Mouse (Mus musculus): ENCODE measurements around the gene 4930524J08Rik.

Gene 4930524J08Rik

GRCm38 (mm10) chr5:99978699-99979442, at the start of gene 4930524J08Rik, which contains the start of gene Hnrnpd:
Gene 4930524J08Rik, plus strand, starts transcription at chr5:99979061.
Gene Hnrnpd, minus strand, starts transcription at chr5:99978938.
- peak; percentile 94 to 95 for DNase-seq (ENCODE audit: low spot score in 2 of 2)

- DNase-seq (ENCODE audit: low spot score in 2 of 2) = no peak
Observed at GRCm38 (mm10) chr5:99931910-99932309, 47.0 kb upstream of the 4930524J08Rik start.

- DNase-seq (ENCODE audit: low spot score in 2 of 2) = no peak
Observed at GRCm38 (mm10) chr5:99939440-99939839, 39.4 kb upstream of the 4930524J08Rik start.

GRCm38 (mm10) chr5:99941273-99941672, 37.6 kb upstream of the 4930524J08Rik start:
- no peak for DNase-seq (ENCODE audit: low spot score in 2 of 2)

- no peak for DNase-seq (ENCODE audit: low spot score in 2 of 2)
Observed at GRCm38 (mm10) chr5:99941776-99942502, 36.9 kb upstream of the 4930524J08Rik start.

GRCm38 (mm10) chr5:99952513-99952912, 26.3 kb upstream of the 4930524J08Rik start:
- no peak for DNase-seq (ENCODE audit: low spot score in 2 of 2)

- DNase-seq (ENCODE audit: low spot score in 2 of 2) = no peak
Observed at GRCm38 (mm10) chr5:99953883-99954282, 25.0 kb upstream of the 4930524J08Rik start.

GRCm38 (mm10) chr5:99958666-99959065, 20.2 kb upstream of the 4930524J08Rik start:
- DNase-seq (ENCODE audit: low spot score in 2 of 2) = no peak

- DNase-seq (ENCODE audit: low spot score in 2 of 2) = no peak
Observed at GRCm38 (mm10) chr5:99959236-99959936, 19.5 kb upstream of the 4930524J08Rik start.

- no peak for DNase-seq (ENCODE audit: low spot score in 2 of 2)
Observed at GRCm38 (mm10) chr5:99959960-99960359, 18.9 kb upstream of the 4930524J08Rik start.

GRCm38 (mm10) chr5:99973941-99974340, 4.9 kb upstream of the 4930524J08Rik start:
- no peak for DNase-seq (ENCODE audit: low spot score in 2 of 2)

GRCm38 (mm10) chr5:99975061-99975460, 3.8 kb upstream of the 4930524J08Rik start:
- no peak for DNase-seq (ENCODE audit: low spot score in 2 of 2)

GRCm38 (mm10) chr5:99975776-99976175, 3.1 kb upstream of the 4930524J08Rik start:
- DNase-seq (ENCODE audit: low spot score in 2 of 2) = no peak

GRCm38 (mm10) chr5:99976334-99976955, 2.4 kb upstream of the 4930524J08Rik start:
- no peak for DNase-seq (ENCODE audit: low spot score in 2 of 2)

GRCm38 (mm10) chr5:99977516-99978301, 1.2 kb upstream of the 4930524J08Rik start:
- DNase-seq (ENCODE audit: low spot score in 2 of 2) = peak; percentile 78 to 80

- no peak for DNase-seq (ENCODE audit: low spot score in 2 of 2)
Observed at GRCm38 (mm10) chr5:99983452-99984061, 4.7 kb downstream of the 4930524J08Rik start.

- DNase-seq (ENCODE audit: low spot score in 2 of 2) = no peak
Observed at GRCm38 (mm10) chr5:99994166-99994565, 15.3 kb downstream of the 4930524J08Rik start.

- no peak for DNase-seq (ENCODE audit: low spot score in 2 of 2)
Observed at GRCm38 (mm10) chr5:99994680-99995079, 15.8 kb downstream of the 4930524J08Rik start.

- no peak for DNase-seq (ENCODE audit: low spot score in 2 of 2)
Observed at GRCm38 (mm10) chr5:100000048-100000447, 21.2 kb downstream of the 4930524J08Rik start.

- no peak for DNase-seq (ENCODE audit: low spot score in 2 of 2)
Observed at GRCm38 (mm10) chr5:100000500-100000899, 21.6 kb downstream of the 4930524J08Rik start.

GRCm38 (mm10) chr5:100003895-100004294, 25.0 kb downstream of the 4930524J08Rik start:
- no peak for DNase-seq (ENCODE audit: low spot score in 2 of 2)
